ENCODE assay signal across 13 mouse cellular contexts in genomic region chr12:51403987-51404586, GRCm38 (mm10). TPM values are rescaled to one million over a fixed set of nuclear protein-coding genes. Genes with fewer than 3 reads are reported as not detected.
DNase-seq lines count a peak whose midpoint lies in the region; ATAC-seq and TF ChIP-seq lines count a peak whose summit lies in the region.
"Had no signal": no experiment of that assay in that cellular context is flagged by ENCODE, and none has a peak within 500 bp of the region (broad histone marks: within the 10 kb centered on the region; RNA-seq: fewer than 3 reads in every experiment).

No protein-coding gene starts in this region.

- no peaks in the 10 kb centered on the region for H3K79me2 ChIP-seq in CH12.LX (replicated peaks; ENCODE audit: control insufficient read depth, extremely low read depth, insufficient read depth, poor library complexity, severe bottlenecking)

- in situ Hi-C loops in CH12.LX (cut with MboI; ENCODE audit: low pct_ligation_motif_present, low pct_unique_long_range_greater_than_20kb, low sequenced_read_pairs), result loop anchor here (25.0 kb wide), 1 partner anchor 358 kb away; no protein-coding TSS in a partner anchor

- no peaks in the 10 kb centered on the region for H3K27me3 ChIP-seq in hindbrain, embryonic 14.5 days (ENCODE audit: control insufficient read depth, insufficient read depth, low read length)
- H3K27me3 ChIP-seq in hindbrain, embryonic 10.5 days (ENCODE audit: insufficient read depth, poor library complexity, severe bottlenecking), result no peaks in the 10 kb centered on the region
- H3K27me3 ChIP-seq in CH12.LX (replicated peaks), result no peaks in the 10 kb centered on the region
- H3K27me3 ChIP-seq in embryonic facial prominence, embryonic 14.5 days (replicated peaks; ENCODE audit: control insufficient read depth, insufficient read depth, low read length), result no peaks in the 10 kb centered on the region
- no peaks in the 10 kb centered on the region for H3K27me3 ChIP-seq in kidney, embryonic 16.5 days (ENCODE audit: insufficient read depth, low read length)
- H3K27me3 ChIP-seq: hindbrain, embryonic 13.5 days; kidney, embryonic 15.5 days had no signal

- H3K9me3 ChIP-seq in hindbrain, embryonic 14.5 days (ENCODE audit: control insufficient read depth, low read length), result no peaks in the 10 kb centered on the region
- H3K9me3 ChIP-seq in hindbrain, embryonic 10.5 days, result no peaks in the 10 kb centered on the region
- H3K9me3 ChIP-seq in CH12.LX (replicated peaks; ENCODE audit: low read length), result no peaks in the 10 kb centered on the region
- H3K9me3 ChIP-seq in embryonic facial prominence, embryonic 14.5 days (ENCODE audit: control insufficient read depth, low read length), result no peaks in the 10 kb centered on the region
- no peaks in the 10 kb centered on the region for H3K9me3 ChIP-seq in kidney, embryonic 16.5 days (ENCODE audit: low read length)
- H3K9me3 ChIP-seq: hindbrain, embryonic 13.5 days; kidney, embryonic 15.5 days had no signal

- TF ChIP-seq EP300 in CH12.LX (IDR thresholded peaks at IDR 0.05; ENCODE audit: low read length), result no peak

- no peak for ATAC-seq in hindbrain, embryonic 14.5 days (ENCODE audit: low FRiP score)
- ATAC-seq in embryonic facial prominence, embryonic 14.5 days (ENCODE audit: low read depth), result peak; percentile 93
- ATAC-seq in kidney, embryonic 16.5 days (ENCODE audit: low FRiP score, low TSS enrichment), result no peak

- no peak overlapping the region for H3K9ac ChIP-seq in hindbrain, embryonic 14.5 days
- H3K9ac ChIP-seq in CH12.LX (ENCODE audit: insufficient read depth, low read depth), result no peak overlapping the region
- no peak overlapping the region for H3K9ac ChIP-seq in embryonic facial prominence, embryonic 14.5 days (ENCODE audit: low read depth, low read length)
- H3K9ac ChIP-seq in kidney, embryonic 16.5 days (replicated peaks; ENCODE audit: low read length), result no peak overlapping the region
- H3K9ac ChIP-seq: hindbrain, embryonic 13.5 days; kidney, embryonic 15.5 days had no signal

- TF ChIP-seq CTCF in CH12.LX (conservative IDR thresholded peaks at IDR 0.05 in 1 of 2, IDR thresholded peaks at IDR 0.05 in 1 of 2; ENCODE audit: low read depth in 2 of 2, low read length in 2 of 2), result peak in 1 of 2 experiments; percentile 43; a peak in 2 of 4 replicates

- no peak overlapping the region for H3K4me3 ChIP-seq in hindbrain, embryonic 14.5 days (replicated peaks; ENCODE audit: low read length)
- no peak overlapping the region for H3K4me3 ChIP-seq in hindbrain, embryonic 10.5 days
- H3K4me3 ChIP-seq in CH12.LX (replicated peaks in 1 of 3; ENCODE audit: low read depth in 2 of 3, low read length in 2 of 3, poor library complexity in 1 of 3), result no peak overlapping the region
- H3K4me3 ChIP-seq in embryonic facial prominence, embryonic 14.5 days (ENCODE audit: low read depth, low read length), result no peak overlapping the region
- no peak overlapping the region for H3K4me3 ChIP-seq in kidney, embryonic 16.5 days (ENCODE audit: low read length)
- H3K4me3 ChIP-seq: hindbrain, embryonic 13.5 days; kidney, embryonic 15.5 days had no signal

- H3K27ac ChIP-seq in hindbrain, embryonic 14.5 days, result no peak overlapping the region
- no peak overlapping the region for H3K27ac ChIP-seq in hindbrain, embryonic 10.5 days
- H3K27ac ChIP-seq in CH12.LX (ENCODE audit: insufficient read depth, low read depth), result no peak overlapping the region
- H3K27ac ChIP-seq in embryonic facial prominence, embryonic 14.5 days (replicated peaks; ENCODE audit: low read depth, low read length), result no peak overlapping the region
- no peak overlapping the region for H3K27ac ChIP-seq in kidney, embryonic 16.5 days (ENCODE audit: low read length)
- H3K27ac ChIP-seq: hindbrain, embryonic 13.5 days; kidney, embryonic 15.5 days had no signal

- WGBS in hindbrain, embryonic 14.5 days, result 54% methylated on average over 4 of the region's 4 CpGs
- 72% methylated on average over 4 of the region's 4 CpGs for WGBS in hindbrain, embryonic 10.5 days
- WGBS in embryonic facial prominence, embryonic 14.5 days, result 63% methylated on average over 4 of the region's 4 CpGs
- 62% methylated on average over 4 of the region's 4 CpGs for WGBS in kidney, embryonic 16.5 days

- peak; percentile 49 for TF ChIP-seq RAD21 in CH12.LX (IDR thresholded peaks at IDR 0.05; ENCODE audit: low read depth, low read length)

- no peak overlapping the region for H3K4me2 ChIP-seq in hindbrain, embryonic 14.5 days (replicated peaks)
- 0 out of 2 replicates have a peak overlapping the region, but pooled peaks have one; percentile 6 for H3K4me2 ChIP-seq in CH12.LX (ENCODE audit: insufficient read depth, low read depth, poor library complexity, severe bottlenecking)
- H3K4me2 ChIP-seq in embryonic facial prominence, embryonic 14.5 days (ENCODE audit: low read depth, low read length), result no peak overlapping the region
- H3K4me2 ChIP-seq in kidney, embryonic 16.5 days (replicated peaks; ENCODE audit: low read depth, low read length), result no peak overlapping the region
- H3K4me2 ChIP-seq: hindbrain, embryonic 13.5 days; kidney, embryonic 15.5 days; liver, embryonic 11.5 days had no signal

- H3K36me3 ChIP-seq in hindbrain, embryonic 14.5 days (replicated peaks; ENCODE audit: control insufficient read depth, insufficient read depth), result peaks cover 51% of the 10 kb centered on the region
- H3K36me3 ChIP-seq in hindbrain, embryonic 10.5 days, result peaks cover 69% of the 10 kb centered on the region
- H3K36me3 ChIP-seq in CH12.LX (replicated peaks in 1 of 2; ENCODE audit: control insufficient read depth in 1 of 2, insufficient read depth in 1 of 2, low read length in 1 of 2), result peaks cover 34 to 71% of the 10 kb centered on the region in 2 experiments
- H3K36me3 ChIP-seq in embryonic facial prominence, embryonic 14.5 days (ENCODE audit: control insufficient read depth, insufficient read depth, low read length), result peaks cover 73% of the 10 kb centered on the region
- H3K36me3 ChIP-seq in kidney, embryonic 16.5 days (ENCODE audit: insufficient read depth, low read length), result peaks cover 31% of the 10 kb centered on the region

- DNase-seq in hindbrain, embryonic 14.5 days (ENCODE audit: low spot score), result peak; percentile 27
- no peak for DNase-seq in hindbrain, embryonic 10.5 days (ENCODE audit: low spot score)
- DNase-seq in 3T3-L1 (ENCODE audit: low read depth, low spot score), result peak; percentile 46
- peak; percentile 51 for DNase-seq in CH12.LX (ENCODE audit: extremely low read depth)
- peak; percentile 35 for DNase-seq in embryonic facial prominence, embryonic 14.5 days (ENCODE audit: low spot score)
- no peak for DNase-seq in spleen, adult 18-20 months
- DNase-seq: adrenal gland, postnatal 36 days; cerebellum, adult 9-10 months; right cerebral cortex, postnatal 25 days had no signal

- no peaks in the 10 kb centered on the region for H3K4me1 ChIP-seq in hindbrain, embryonic 14.5 days (replicated peaks; ENCODE audit: control insufficient read depth, insufficient read depth, low read length)
- no peaks in the 10 kb centered on the region for H3K4me1 ChIP-seq in hindbrain, embryonic 10.5 days (replicated peaks)
- H3K4me1 ChIP-seq in CH12.LX (ENCODE audit: control insufficient read depth in 1 of 2, insufficient read depth in 2 of 2), result peaks cover 0 to 8% of the 10 kb centered on the region in 2 experiments; a peak in 2 of 4 replicates
- H3K4me1 ChIP-seq in embryonic facial prominence, embryonic 14.5 days (ENCODE audit: control insufficient read depth, insufficient read depth, low read length), result no peaks in the 10 kb centered on the region
- no peaks in the 10 kb centered on the region for H3K4me1 ChIP-seq in kidney, embryonic 16.5 days (ENCODE audit: insufficient read depth, low read length)
- H3K4me1 ChIP-seq: hindbrain, embryonic 13.5 days; kidney, embryonic 15.5 days had no signal

- no peak for TF ChIP-seq POLR2A in CH12.LX (IDR thresholded peaks at IDR 0.05; ENCODE audit: low read depth, low read length)

- dilution Hi-C loops in CH12.LX (cut with MboI; ENCODE audit: extremely low pct_ligation_motif_present, extremely low pct_unique_long_range_greater_than_20kb, low sequenced_read_pairs), result no loop called here

TF ChIP-seq in CH12.LX, 34 proteins besides CTCF, POLR2A, EP300 and RAD21:
- TF ChIP-seq ZNF384 (IDR thresholded peaks at IDR 0.05; ENCODE audit: low read depth, low read length) (peak; percentile 80), MEF2A (IDR thresholded peaks at IDR 0.05; ENCODE audit: borderline replicate concordance, low read depth, low read length) (no peak), NELFE (IDR thresholded peaks at IDR 0.05; ENCODE audit: low read depth, low read length) (no peak), SMC3 (IDR thresholded peaks at IDR 0.05; ENCODE audit: low read depth, low read length) (peak; percentile 9; the same call in 1 of the 2 replicates)

RNA-seq across cellular contexts. Expression of gene Scfd1, which starts 26.8 kb away (rescaled TPM):
- 77.1 and 77.6 TPM in 2 replicates for polyA plus RNA-seq in hindbrain, embryonic 14.5 days (2014; fragmentation: Nextera tagmentation; extraction: Ambion mirVana)
- polyA plus RNA-seq in hindbrain, embryonic 10.5 days (2016; fragmentation: Nextera tagmentation; extraction: Ambion mirVana), result 60.3 and 62.1 TPM in 2 replicates
- total RNA-seq in CH12.LX (2012; rRNA removed) (39.3 and 49.1 TPM in 2 replicates), CH12.LX (2014; rRNA removed) (91.7 and 103 TPM in 2 replicates)
- polyA plus RNA-seq in CH12.LX (2012; ENCODE audit: insufficient read length, low read depth), result 48.0 and 48.1 TPM in 2 replicates
- polyA plus RNA-seq in embryonic facial prominence, embryonic 14.5 days (2014; fragmentation: Nextera tagmentation; extraction: Ambion mirVana), result 88.1 and 94.5 TPM in 2 replicates
- 84.6 and 88.0 TPM in 2 replicates for polyA plus RNA-seq in kidney, embryonic 16.5 days (2015; fragmentation: Nextera tagmentation; extraction: Ambion mirVana)

RNA-seq across cellular contexts. Expression of gene G2e3, which starts 56.2 kb away (rescaled TPM):
- polyA plus RNA-seq in hindbrain, embryonic 14.5 days (2014; fragmentation: Nextera tagmentation; extraction: Ambion mirVana), result 15.6 and 16.2 TPM in 2 replicates
- polyA plus RNA-seq in hindbrain, embryonic 10.5 days (2016; fragmentation: Nextera tagmentation; extraction: Ambion mirVana), result 37.0 and 44.2 TPM in 2 replicates
- 12.6 and 15.2 TPM in 2 replicates for total RNA-seq in CH12.LX (2012; rRNA removed)
- total RNA-seq in CH12.LX (2014; rRNA removed), result 32.5 and 33.3 TPM in 2 replicates
- 11.0 and 13.7 TPM in 2 replicates for polyA plus RNA-seq in CH12.LX (2012; ENCODE audit: insufficient read length, low read depth)
- 23.9 and 27.2 TPM in 2 replicates for polyA plus RNA-seq in embryonic facial prominence, embryonic 14.5 days (2014; fragmentation: Nextera tagmentation; extraction: Ambion mirVana)
- polyA plus RNA-seq in kidney, embryonic 16.5 days (2015; fragmentation: Nextera tagmentation; extraction: Ambion mirVana), result 28.7 and 32.0 TPM in 2 replicates

Comparison
In these comparisons a context has a peak if more than half of its experiments do, and no peak if none do; other contexts are left out.
1. DNase-seq: peak in hindbrain, embryonic 14.5 days (single experiment), 3T3-L1 (single experiment), CH12.LX (single experiment) and embryonic facial prominence, embryonic 14.5 days (single experiment); none in hindbrain, embryonic 10.5 days (single experiment) and spleen, adult 18-20 months (0 of 2).